Mouse (Mus musculus) lung, embryonic 16.5 days (tissue): ENCODE results near the gene Mfap2. TPM values are rescaled to one million over a fixed set of nuclear protein-coding genes. Genes with fewer than 3 reads are reported as not detected.
A peak's percentile ranks its signal among the peaks of the same experiment; 100 is the strongest.

Experiments
- ATAC-seq: fragments of 200-750 bp; cut with Nextera tagmentation; 2 replicates; pipeline ENCODE4 v1.8.0; 2017; ENCODE audit warnings: low read depth, mild to moderate bottlenecking, moderate library complexity
- H3K27ac ChIP-seq: fragments of 300-500 bp; sonication (generic); 2 replicates; pipeline ENCODE4 v1.5.1; 2014; ENCODE audit warnings: mild to moderate bottlenecking, control low read depth, low read length
- H3K27me3 ChIP-seq: fragments of 300-500 bp; sonication (generic); 2 replicates; pipeline ENCODE4 v1.6.1; 2014; ENCODE audit warnings: low read depth, low read length, mixed read lengths; ENCODE audit not compliant: control insufficient read depth, insufficient read depth
- H3K36me3 ChIP-seq: fragments of 300-500 bp; sonication (generic); 2 replicates; pipeline ENCODE4 v1.6.1; 2014; ENCODE audit warnings: low read length; ENCODE audit not compliant: control insufficient read depth, insufficient read depth
- H3K4me1 ChIP-seq: fragments of 300-500 bp; sonication (generic); replicated peaks from 2 replicates; pipeline ENCODE4 v1.6.1; 2014; ENCODE audit warnings: low read length, mixed read lengths; ENCODE audit not compliant: control insufficient read depth, insufficient read depth
- H3K4me2 ChIP-seq: fragments of 300-500 bp; sonication (generic); 2 replicates; pipeline ENCODE4 v1.6.1; 2014; ENCODE audit warnings: low read depth, low read length, control low read depth
- H3K4me3 ChIP-seq: fragments of 300-500 bp; sonication (generic); 2 replicates; pipeline ENCODE4 v1.5.1; 2014; ENCODE audit warnings: mild to moderate bottlenecking, low read length, control low read depth
- H3K9ac ChIP-seq: fragments of 300-500 bp; sonication (generic); 2 replicates; pipeline ENCODE4 v1.6.1; 2014; ENCODE audit warnings: low read length, control low read depth
- H3K9me3 ChIP-seq: fragments of 300-500 bp; sonication (generic); 2 replicates; pipeline ENCODE4 v1.6.1; 2016; ENCODE audit warnings: low read length; ENCODE audit not compliant: control insufficient read depth
- WGBS: fragments of 180-500 bp; shearing (Covaris S2); extraction: QIAGEN DNeasy Blood & Tissue Kit; methylation state at CpG from one replicate; pipeline ENCODE4 v1.1.7; 2014; 5-methylcytosine and 5-hydroxymethylcytosine counted together
- polyA plus RNA-seq: library from polyadenylated mRNA; unstranded; fragments of >200 nt; fragmentation: Nextera tagmentation; extraction: Ambion mirVana; gene quantifications from 2 replicates; pipeline ENCODE4 v1.2.1, GENCODE M21; 2015

Mfap2 gene
- 500 and 511 TPM in 2 replicates for polyA plus RNA-seq

DNA sequence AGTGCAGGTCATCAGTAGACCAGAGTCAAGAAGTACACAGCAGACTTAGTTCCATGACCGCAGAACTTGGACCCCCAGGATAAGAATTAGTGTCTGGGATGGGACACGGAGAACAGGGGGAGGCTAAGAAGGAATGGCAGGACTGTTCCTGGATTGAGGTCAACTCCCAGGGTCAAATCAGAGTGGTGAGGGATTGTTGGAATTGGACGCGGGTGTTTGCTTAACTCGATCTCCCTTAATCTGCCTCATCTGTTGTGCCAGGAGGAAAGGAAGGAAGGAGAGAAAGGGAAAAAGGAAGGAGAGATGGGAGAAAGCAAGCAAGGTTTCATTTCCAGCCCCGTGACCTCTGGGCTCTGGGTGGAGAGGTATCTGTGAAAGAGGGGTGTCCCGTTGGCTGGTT is at the start of gene Mfap2:
Mfap2 (plus strand) TSS at position 301 of the 400 bp plus-strand sequence.
- Histone ChIP-seq H3K27me3 (no peaks in the 10 kb centered on the region), H3K9me3 (no peaks in the 10 kb centered on the region), H3K4me2 (peak within 1 kb of the TSS; percentile 63), H3K36me3 (peaks cover 29% of the 10 kb centered on the region), H3K4me1 (peaks cover 12% of the 10 kb centered on the region), H3K27ac (peak within 1 kb of the TSS; percentile 94), H3K9ac (peak within 1 kb of the TSS; percentile 87), H3K4me3 (peak within 1 kb of the TSS; percentile 77)
- WGBS = 10% methylated on average over 7 of the region's 7 CpGs
- no peak for ATAC-seq

- Histone ChIP-seq H3K4me2 (peak within 1 kb of the TSS; percentile 67), H3K4me3 (peak within 1 kb of the TSS; percentile 94), H3K27me3 (peaks cover 5% of the 10 kb centered on the region), H3K36me3 (no peaks in the 10 kb centered on the region), H3K9ac (peak within 1 kb of the TSS; percentile 90), H3K9me3 (no peaks in the 10 kb centered on the region), H3K27ac (peak within 1 kb of the TSS; percentile 65), H3K4me1 (peaks cover 24% of the 10 kb centered on the region)
- 3% methylated on average over 28 of the region's 37 CpGs for WGBS
- peak; percentile 97 for ATAC-seq
Measured at GRCm38 (mm10) chr4:140960781-140961466, 49.3 kb upstream of the Mfap2 start, which contains the start of gene Sdhb. Gene Sdhb, plus strand, starts transcription at chr4:140961203.

- 0 out of 2 replicates have a peak, but pooled peaks have one; percentile 4 for ATAC-seq
- WGBS = under 1% methylated on average over 38 of the region's 38 CpGs
- Histone ChIP-seq H3K27ac (peak overlapping the region; percentile 65), H3K4me2 (peak overlapping the region; percentile 67), H3K27me3 (peaks cover 5% of the 10 kb centered on the region), H3K4me3 (peak overlapping the region; percentile 94), H3K9ac (peak overlapping the region; percentile 90), H3K36me3 (no peaks in the 10 kb centered on the region), H3K4me1 (peaks cover 24% of the 10 kb centered on the region), H3K9me3 (no peaks in the 10 kb centered on the region)
Measured at GRCm38 (mm10) chr4:140961467-140962206, 48.6 kb upstream of the Mfap2 start.

DNA sequence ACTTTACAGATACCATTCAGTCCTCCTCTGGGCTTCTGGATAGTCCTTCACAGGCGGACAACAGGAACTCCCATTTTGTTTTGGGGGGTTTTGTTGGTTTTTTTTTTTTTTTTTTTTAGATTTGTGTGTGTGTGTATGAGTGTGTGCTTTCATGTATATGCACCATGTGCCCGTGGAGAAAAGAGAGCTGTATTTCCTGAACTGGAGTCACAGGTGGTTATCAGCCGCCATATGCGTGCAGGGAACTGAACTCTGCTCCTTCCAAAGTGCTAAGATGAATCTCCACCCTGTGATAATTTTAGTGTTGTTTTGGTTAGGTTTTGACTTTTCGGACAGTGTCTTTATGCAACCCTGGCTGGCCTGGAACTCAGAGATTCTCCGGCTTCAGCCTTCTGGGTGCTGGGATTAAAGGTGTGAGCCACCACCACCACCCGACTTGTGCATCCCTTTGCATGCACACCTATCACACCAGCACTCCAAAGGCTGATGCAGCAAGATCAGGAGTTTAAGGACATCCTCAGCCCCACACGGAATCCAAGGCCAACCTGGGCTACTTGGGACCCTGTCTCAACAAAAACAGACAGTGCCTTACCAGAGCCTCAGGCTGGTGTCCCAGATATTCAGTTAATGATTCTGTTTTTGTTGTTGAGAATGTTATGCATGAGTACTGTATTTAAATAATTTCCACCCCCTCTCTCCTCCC is 47.9 kb upstream of the Mfap2 start:
- peak overlapping the region; percentile 94 for H3K4me3 ChIP-seq
- no peak for ATAC-seq
- no peaks in the 10 kb centered on the region for H3K27me3 ChIP-seq
- no peaks in the 10 kb centered on the region for H3K9me3 ChIP-seq
- WGBS = 55% methylated on average over 8 of the region's 8 CpGs
- H3K4me1 ChIP-seq = peaks cover 22% of the 10 kb centered on the region
- 0 out of 2 replicates have a peak, but pooled peaks cover 3% of the 10 kb centered on the region for H3K36me3 ChIP-seq
- no peak overlapping the region for H3K27ac ChIP-seq
- H3K9ac ChIP-seq = peak overlapping the region; percentile 90
- H3K4me2 ChIP-seq = peak overlapping the region; percentile 67

- peaks cover 19% of the 10 kb centered on the region for H3K4me1 ChIP-seq
- no peak overlapping the region for H3K9ac ChIP-seq
- no peaks in the 10 kb centered on the region for H3K9me3 ChIP-seq
- no peak for ATAC-seq
- H3K4me3 ChIP-seq = no peak overlapping the region
- WGBS = 22% methylated on average over 5 of the region's 5 CpGs
- H3K27me3 ChIP-seq = no peaks in the 10 kb centered on the region
- 0 out of 2 replicates have a peak, but pooled peaks cover 5% of the 10 kb centered on the region for H3K36me3 ChIP-seq
- 0 out of 2 replicates have a peak overlapping the region, but pooled peaks have one; percentile 7 for H3K27ac ChIP-seq
- H3K4me2 ChIP-seq = peak overlapping the region; percentile 7; the same call in 1 of the 2 replicates
Measured at GRCm38 (mm10) chr4:140962950-140963349, 47.3 kb upstream of the Mfap2 start.

DNA sequence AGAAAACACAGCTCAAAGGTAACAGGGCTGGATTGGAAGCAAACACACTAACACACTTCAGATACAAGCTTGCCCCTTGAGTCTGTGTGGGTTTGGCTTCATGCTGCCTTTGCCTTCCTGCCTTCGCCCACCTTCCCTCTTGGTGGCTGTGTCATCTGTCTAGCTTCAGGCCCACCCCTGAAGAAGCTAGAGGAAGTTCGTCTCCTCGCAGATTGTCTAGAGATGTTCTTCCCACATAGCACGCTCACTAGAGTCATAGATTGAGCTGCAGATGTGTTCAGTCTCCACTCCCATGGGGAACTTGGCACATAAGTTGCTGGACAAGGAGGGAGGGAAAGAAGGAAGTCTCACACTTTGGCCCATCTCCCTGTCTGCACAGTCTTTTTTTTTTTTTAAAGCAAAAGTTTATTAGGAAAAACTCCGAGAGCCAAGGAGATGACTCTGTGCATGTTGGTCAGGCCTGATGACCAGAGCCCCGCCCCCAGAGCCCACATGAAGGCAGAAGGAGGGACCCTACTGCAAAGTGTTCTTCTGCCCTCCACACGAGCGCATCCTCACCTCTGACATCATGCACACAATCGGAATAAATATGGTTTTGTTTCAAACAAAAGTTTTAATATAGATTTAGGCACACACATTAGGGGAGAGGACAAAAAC is 46.1 kb upstream of the Mfap2 start:
- Histone ChIP-seq H3K9ac (no peak overlapping the region), H3K27me3 (no peaks in the 10 kb centered on the region), H3K27ac (no peak overlapping the region), H3K4me2 (no peak overlapping the region), H3K4me3 (no peak overlapping the region), H3K9me3 (no peaks in the 10 kb centered on the region), H3K4me1 (peaks cover 19% of the 10 kb centered on the region), H3K36me3 (peaks cover 5% of the 10 kb centered on the region; the same call in 1 of the 2 replicates)
- no peak for ATAC-seq
- WGBS = 66% methylated on average over 9 of the region's 9 CpGs

DNA sequence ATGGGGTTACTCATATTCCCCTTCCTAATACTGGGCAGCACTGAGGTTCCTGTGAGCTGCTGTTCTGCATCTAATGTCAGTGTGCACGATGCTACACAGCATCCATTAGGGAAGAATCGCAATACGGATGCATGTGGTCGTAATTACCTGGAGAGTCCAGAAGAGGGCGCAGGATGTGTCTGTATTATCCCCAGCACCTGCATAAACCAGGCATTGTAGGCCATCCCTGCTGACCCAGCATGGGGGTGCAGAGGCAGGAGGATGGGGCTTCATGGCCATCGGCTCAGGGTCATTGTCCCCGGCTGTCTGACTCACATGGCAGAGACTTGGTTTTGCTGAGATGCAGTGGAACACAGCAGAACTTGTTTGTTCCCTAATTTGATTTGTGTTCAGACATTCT is 45.6 kb upstream of the Mfap2 start:
- Histone ChIP-seq H3K27me3 (no peaks in the 10 kb centered on the region), H3K4me2 (no peak overlapping the region), H3K9me3 (no peaks in the 10 kb centered on the region), H3K27ac (no peak overlapping the region), H3K36me3 (peaks cover 5% of the 10 kb centered on the region), H3K9ac (no peak overlapping the region), H3K4me3 (no peak overlapping the region), H3K4me1 (peaks cover 19% of the 10 kb centered on the region)
- no peak for ATAC-seq
- WGBS = 10% methylated on average over 7 of the region's 7 CpGs

GRCm38 (mm10) chr4:140967386-140968159 is 42.6 kb upstream of the Mfap2 start:
- Histone ChIP-seq H3K27ac (no peak overlapping the region), H3K4me1 (peaks cover 8% of the 10 kb centered on the region), H3K4me2 (no peak overlapping the region), H3K9ac (no peak overlapping the region), H3K27me3 (no peaks in the 10 kb centered on the region), H3K4me3 (no peak overlapping the region), H3K9me3 (no peaks in the 10 kb centered on the region), H3K36me3 (peaks cover 24% of the 10 kb centered on the region)
- WGBS = 75% methylated on average over 11 of the region's 11 CpGs
- 0 out of 2 replicates have a peak, but pooled peaks have one; percentile 25 for ATAC-seq
